Mouse (Mus musculus): ENCODE data around the gene Mapk13. TPM values are rescaled to one million over a fixed set of nuclear protein-coding genes. Genes with fewer than 3 reads are reported as not detected.
"Not testable (repeated sequence)": the region's sequence is repeated elsewhere in the genome, so short reads cannot be mapped to it uniquely, and the experiment has no call there.

The Mapk13 gene
- total RNA-seq, 2 experiments from 2014 or later = 0.13 TPM; not detected in 1

DNA sequence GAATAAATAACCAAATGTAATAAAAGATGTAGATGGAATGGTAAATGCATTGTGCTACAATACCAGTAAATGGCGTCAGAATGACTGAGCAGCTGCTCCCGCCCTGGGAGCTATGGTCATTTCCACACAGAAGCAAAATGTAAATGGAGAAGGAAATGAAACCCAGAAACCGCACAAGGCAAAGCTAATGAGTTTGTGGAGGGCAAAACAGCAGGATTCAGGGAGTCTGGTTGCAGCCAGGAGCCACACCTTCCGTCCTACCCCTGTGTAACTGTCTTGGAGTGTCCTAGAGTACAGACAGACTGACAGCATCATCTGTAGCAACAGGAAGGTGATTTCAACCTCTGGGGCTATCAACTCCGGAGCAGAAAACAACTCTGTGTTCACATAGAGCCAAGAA, 12.7 kb upstream of the Mapk13 start:
- Histone ChIP-seq H3K27ac (no peak overlapping the region), H3K4me3 (no peak overlapping the region)
- TF ChIP-seq CTCF (IDR thresholded peaks at IDR 0.05) = no peak
- intact Hi-C loops (cut with DNase I) = no loop called here
- DNase-seq = no peak

DNA sequence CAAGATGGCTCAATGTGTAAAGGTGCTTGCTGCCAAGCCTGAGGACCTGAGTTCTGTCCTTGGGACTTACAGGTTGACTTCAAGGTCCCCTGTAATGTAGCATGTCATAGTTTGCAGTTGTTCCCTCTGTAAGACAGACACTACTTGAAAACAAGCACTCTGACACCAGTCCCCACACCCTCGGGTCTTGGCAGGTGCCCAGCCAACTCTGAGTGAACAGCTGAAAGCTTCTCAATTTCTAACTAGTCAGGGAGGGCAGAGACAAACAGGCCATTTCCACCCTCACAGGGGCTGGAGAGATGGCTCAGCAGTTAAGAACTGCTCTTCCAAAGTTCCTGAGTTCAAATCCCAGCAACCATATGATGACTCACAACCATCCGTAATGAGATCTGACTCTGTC, 11.6 kb upstream of the Mapk13 start:
- DNase-seq = peak; percentile 61
- TF ChIP-seq CTCF (IDR thresholded peaks at IDR 0.05) = no peak
- no peak overlapping the region for H3K27ac ChIP-seq
- intact Hi-C loops (cut with DNase I) = no loop called here
- H3K4me3 ChIP-seq = no peak overlapping the region

DNA sequence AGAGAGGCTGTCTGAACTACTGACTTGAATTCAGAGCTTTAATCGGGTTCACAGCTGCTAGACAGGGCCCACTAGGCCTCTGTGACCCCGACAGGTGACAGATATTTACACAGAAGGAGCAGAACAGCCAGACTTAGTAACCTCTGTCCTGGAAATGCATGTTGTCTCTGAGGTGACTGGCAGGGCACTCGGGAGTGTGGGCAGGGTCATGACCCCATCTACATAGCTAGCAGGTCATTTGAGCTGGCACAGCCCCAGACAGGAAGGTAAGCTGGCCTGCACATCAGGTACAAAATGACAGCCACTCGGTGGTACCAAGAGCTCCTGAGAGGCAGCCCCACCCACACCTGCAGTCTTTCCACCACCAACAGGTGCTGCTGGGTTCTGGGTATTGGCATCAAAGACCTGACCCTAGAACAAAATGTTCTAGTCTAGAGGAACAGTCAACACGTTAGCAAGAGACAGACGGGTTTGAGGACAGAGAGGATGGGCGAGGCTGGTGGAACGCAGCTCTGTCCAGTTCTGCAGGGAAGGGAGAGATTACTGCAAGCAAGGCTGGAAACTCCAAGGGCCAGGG, 8.3 kb upstream of the Mapk13 start:
- H3K4me3 ChIP-seq = no peak overlapping the region
- intact Hi-C loops (cut with DNase I) = loop anchor here (5.0 kb wide), 1 partner anchor 69 kb away; the partner anchor contains the start of genes Mapk14 and Slc26a8
- no peak overlapping the region for H3K27ac ChIP-seq
- TF ChIP-seq CTCF (IDR thresholded peaks at IDR 0.05) = no peak
- no peak for DNase-seq

DNA sequence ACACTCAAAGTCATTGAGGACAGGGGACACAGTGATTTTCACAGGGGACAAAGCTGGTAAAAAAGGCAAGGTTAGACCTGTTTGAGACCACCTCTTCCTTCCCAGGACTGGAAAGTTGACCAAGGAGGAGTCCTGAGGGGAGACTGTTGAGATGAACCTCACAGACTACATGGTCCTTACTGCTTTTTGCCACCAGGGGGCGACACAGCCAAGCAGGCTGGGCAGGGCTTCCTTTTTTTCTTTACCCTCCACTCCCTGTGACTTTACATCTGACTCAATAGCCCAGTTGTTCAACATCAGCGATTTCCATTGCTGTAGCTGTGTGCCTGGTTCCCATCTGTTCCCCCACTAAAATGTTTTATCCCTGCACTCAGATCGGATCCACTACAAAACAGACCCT, 7.2 kb upstream of the Mapk13 start:
- no peak overlapping the region for H3K27ac ChIP-seq
- peak; percentile 84 for DNase-seq
- H3K4me3 ChIP-seq = no peak overlapping the region
- TF ChIP-seq CTCF (IDR thresholded peaks at IDR 0.05) = peak; percentile 99
- intact Hi-C loops (cut with DNase I) = loop anchor here (1.0 to 5.0 kb wide), 3 partner anchors 38 to 163 kb away; partner anchors contain the start of genes Mapk14 and Slc26a8

DNA sequence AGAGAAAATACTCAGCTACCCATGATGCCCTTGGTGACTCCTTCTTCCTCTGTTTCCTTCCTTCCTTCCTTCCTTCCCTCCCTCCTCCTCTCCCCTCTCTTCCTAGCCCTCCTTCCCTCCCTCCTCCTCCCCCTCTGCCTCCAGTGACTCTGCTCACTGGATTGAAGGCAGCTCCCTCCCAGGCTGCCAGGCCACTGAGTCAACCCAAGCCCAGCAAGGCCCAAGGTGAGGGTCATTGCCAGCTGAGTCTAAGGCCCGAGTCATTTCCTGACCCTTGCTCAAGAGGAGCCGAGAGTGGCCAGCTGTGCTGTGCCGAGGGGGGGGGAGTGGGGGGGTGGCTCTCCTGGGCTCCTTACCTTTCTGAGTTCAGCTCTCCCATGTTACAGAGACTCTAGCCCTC, 2.9 kb upstream of the Mapk13 start:
- DNase-seq = no peak
- Histone ChIP-seq H3K4me3 (no peak overlapping the region), H3K27ac (no peak overlapping the region)
- TF ChIP-seq CTCF (IDR thresholded peaks at IDR 0.05) = no peak
- intact Hi-C loops (cut with DNase I) = no loop called here

DNA sequence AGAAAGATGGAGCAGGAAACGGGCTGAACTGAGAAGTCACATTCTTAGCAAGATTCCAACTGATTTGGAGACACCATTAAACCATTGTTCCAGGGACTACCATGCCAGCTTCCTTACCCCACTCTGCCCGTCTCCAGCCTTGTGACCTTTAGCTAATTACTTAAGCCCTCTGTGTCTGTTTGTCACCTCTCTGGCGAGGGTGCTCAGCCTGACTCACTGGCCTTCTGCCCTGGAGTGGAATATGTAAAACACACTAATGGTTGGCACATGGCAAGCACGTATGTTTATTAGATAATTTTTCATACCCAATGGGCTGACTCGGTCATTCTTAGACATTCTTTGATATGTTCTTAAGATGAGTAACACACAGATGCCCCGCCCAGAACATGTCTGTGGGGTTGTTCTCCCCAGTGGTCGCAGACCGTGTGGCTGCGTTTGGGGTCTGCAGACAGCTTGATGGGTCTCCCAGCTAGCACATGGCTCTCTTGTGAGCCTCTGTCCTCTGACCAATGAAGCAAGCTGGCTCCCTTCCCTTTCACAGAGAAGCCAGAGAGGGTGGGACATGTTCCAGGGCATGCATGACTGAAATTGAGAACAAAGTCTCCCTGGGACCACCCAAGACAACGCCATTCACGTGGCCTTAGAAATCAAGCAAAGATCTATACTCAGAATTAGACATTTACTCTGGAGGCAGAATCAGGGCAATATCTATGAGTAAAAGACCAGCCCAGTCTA, 2.1 kb upstream of the Mapk13 start:
- intact Hi-C loops (cut with DNase I) = no loop called here
- no peak for TF ChIP-seq CTCF (IDR thresholded peaks at IDR 0.05)
- no peak overlapping the region for H3K27ac ChIP-seq
- no peak overlapping the region for H3K4me3 ChIP-seq
- no peak for DNase-seq

DNA sequence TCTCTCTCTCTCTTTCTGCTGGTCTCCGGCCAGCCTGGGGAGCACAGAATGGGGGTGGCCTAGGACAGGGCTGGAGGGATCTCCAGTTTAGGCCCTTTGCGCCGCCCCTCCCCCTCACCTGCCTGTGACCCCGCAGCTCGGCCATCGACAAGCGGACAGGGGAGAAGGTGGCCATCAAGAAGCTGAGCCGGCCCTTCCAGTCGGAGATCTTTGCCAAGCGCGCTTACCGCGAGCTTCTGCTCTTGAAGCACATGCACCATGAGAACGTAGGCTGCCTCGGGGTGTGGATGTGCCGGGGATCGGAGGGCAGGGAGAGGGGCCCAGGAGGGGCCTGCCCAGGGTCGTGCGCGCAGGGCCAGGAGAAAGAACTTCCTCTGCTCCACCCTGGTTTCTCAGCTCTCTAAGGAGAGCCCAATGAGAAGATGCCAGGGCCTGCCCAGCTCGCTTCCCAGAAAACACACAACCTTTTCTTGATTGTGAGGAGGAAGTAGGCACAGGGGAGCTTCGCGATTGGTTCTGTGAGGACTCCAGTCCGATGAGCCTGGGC, 851 bp downstream of the Mapk13 start:
- intact Hi-C loops (cut with DNase I) = no loop called here
- Histone ChIP-seq H3K27ac (no peak overlapping the region), H3K4me3 (peak overlapping the region; percentile 61)
- TF ChIP-seq CTCF (IDR thresholded peaks at IDR 0.05) = no peak
- peak; percentile 47 for DNase-seq

DNA sequence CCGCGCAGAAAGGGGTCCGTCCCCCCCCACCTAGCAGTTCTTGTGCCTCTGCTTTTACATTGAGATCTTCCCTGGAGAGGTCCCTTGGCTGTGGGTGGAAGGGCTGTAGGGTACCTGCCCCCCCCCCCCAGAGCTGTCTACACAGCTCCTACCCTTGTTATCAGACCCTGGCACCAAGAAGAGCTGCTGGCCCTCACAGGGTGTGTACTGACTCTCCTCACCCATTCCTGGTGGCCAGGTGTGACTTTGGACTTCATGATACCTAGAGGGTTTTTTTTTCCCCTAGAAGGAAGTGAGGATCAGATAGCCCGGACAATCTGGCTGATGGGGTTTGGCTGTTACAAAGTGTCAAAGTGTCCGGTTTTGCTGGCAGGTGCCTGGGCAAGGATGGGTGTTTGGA, 2.2 kb downstream of the Mapk13 start:
- no peak overlapping the region for H3K27ac ChIP-seq
- no peak overlapping the region for H3K4me3 ChIP-seq
- DNase-seq = no peak
- intact Hi-C loops (cut with DNase I) = no loop called here
- no peak for TF ChIP-seq CTCF (IDR thresholded peaks at IDR 0.05)

DNA sequence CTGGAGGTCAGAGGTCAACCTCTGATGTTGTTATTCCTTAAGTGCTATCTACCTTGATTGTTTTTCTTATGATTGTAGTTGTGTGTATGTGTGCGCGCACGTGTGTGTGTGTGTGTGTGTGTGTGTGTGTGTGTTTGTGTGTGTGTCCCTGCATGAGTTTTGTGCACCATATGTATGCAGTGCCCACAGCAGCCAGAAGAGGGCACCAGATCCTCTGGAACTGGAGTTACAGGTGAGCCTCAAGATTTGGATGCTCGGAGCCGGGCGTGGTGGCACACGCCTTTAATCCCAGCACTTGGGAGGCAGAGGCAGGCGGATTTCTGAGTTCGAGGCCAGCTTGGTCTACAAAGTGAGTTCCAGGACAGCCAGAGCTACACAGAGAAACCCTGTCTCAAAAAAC, 5.2 kb downstream of the Mapk13 start:
- H3K4me3 ChIP-seq; H3K27ac ChIP-seq; DNase-seq; intact Hi-C loops (cut with DNase I): not testable (repeated sequence)

DNA sequence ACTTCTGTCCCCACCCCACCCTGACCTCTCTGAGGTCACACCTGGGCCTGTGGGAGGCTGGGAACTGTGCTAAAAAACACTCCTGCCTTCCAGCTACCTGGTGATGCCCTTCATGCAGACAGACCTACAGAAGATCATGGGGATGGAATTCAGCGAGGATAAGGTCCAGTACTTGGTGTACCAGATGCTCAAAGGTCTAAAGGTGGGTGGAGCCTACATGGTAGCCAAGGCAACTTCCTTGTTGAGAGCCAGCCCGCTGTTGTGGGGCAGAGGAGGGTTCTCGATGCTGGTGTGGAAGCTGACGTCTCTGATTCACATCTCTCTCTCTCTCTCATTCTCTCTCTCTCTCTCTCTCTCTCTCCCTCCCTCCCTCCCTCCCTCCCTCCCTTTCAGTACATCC, 6.1 kb downstream of the Mapk13 start:
- DNase-seq = no peak

DNA sequence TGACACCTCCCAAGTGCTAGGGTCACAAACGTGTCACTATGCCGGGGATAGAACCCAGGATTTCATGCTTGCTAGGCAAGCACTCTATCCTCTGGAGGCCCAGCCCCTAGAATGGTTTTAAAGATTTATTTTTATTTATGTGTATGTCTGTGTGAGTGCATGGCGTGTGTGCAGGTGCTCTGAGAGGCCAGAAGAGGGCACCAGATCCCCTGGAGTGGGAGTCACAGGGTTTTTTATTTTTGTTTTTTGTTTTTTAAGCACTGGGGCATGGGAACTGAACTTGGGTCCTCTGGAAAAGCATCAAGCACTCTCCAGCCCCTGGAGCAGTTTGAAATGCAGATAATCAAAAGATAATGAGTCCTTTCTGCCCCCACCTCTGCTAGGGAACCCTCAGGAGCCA, 7.7 kb downstream of the Mapk13 start:
- Histone ChIP-seq H3K27ac (no peak overlapping the region; the same call in 1 of the 2 replicates), H3K4me3 (no peak overlapping the region)
- DNase-seq = no peak
- TF ChIP-seq CTCF (IDR thresholded peaks at IDR 0.05) = peak; percentile 41; the same call in 1 of the 2 replicates
- intact Hi-C loops (cut with DNase I) = no loop called here

More for the DNA sequence above, 6.1 kb downstream of the Mapk13 start:
- H3K27ac ChIP-seq = no peak overlapping the region
- no peak overlapping the region for H3K4me3 ChIP-seq
- no peak for TF ChIP-seq CTCF (IDR thresholded peaks at IDR 0.05)
- intact Hi-C loops (cut with DNase I) = no loop called here

DNA sequence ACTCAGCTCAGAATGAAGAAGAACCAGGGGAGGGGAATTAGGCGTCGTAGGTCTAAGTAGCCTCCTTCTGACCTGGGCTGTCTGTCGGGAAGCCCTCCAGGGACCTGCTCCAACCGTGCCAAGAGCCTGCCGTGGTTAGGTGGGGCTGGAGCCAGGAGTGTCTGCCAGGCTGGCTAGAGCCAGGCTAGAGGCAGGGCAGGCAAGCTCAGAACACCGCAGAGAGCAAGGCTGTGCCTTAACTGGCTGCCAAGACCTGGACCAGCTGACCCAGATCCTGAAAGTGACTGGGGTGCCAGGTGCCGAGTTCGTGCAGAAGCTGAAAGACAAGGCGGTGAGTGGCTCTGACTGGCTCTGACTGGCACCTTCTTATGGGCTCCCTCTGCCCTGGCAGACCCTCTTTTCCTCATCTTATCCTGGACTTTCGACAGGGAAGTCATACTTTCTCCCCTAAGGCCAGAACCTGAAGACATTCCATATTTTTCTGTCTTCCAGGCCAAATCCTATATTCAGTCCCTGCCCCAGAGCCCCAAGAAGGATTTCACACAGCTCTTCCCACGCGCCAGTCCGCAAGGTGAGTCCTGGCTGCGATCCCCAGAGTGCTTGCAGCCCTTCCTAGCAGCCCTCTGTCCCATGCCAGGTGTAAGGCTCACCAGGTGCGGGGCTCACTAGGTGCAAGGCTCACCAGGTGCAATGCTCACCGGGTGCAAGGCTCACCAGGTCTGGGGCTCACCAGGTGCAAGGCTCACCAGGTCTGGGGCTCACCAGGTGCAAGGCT, 8.3 kb downstream of the Mapk13 start:
- peak overlapping the region; percentile 38 for H3K27ac ChIP-seq
- intact Hi-C loops (cut with DNase I) = no loop called here
- H3K4me3 ChIP-seq = no peak overlapping the region
- TF ChIP-seq CTCF (IDR thresholded peaks at IDR 0.05) = no peak
- peak; percentile 92 for DNase-seq

DNA sequence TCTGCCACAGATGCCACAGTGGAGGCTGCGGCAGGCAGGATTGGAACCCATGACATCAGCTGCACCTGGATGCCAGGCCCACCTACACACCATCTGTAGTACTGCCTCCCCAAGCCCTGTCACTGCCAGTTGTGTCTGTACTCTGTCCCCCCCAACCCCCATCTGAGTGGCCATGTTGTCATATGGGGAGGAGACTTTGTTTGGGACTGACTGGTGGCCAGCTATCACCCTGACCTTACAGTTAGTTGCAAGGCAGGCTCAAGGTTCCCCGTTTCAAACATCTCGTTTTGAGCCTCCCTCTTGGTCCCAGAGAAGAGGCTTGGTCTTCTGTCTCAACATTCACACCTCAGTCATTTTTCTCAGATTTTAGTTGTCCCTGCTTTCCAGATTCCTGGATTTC, 10.6 kb downstream of the Mapk13 start:
- TF ChIP-seq CTCF (IDR thresholded peaks at IDR 0.05) = no peak
- no peak overlapping the region for H3K27ac ChIP-seq
- intact Hi-C loops (cut with DNase I) = no loop called here
- no peak overlapping the region for H3K4me3 ChIP-seq
- DNase-seq = no peak
